Mouse (Mus musculus): ENCODE data around the gene Ip6k2. TPM values are rescaled to one million over a fixed set of nuclear protein-coding genes. Genes with fewer than 3 reads are reported as not detected.
A peak's percentile ranks its signal among the peaks of the same experiment; 100 is the strongest.

Ip6k2 gene
- polyA plus RNA-seq, 1 experiment from 2014 or later = 63.9 TPM

GRCm38 (mm10) chr9:108788713-108789112 lies 5.1 kb downstream of the Ip6k2 start:
- no peaks in the 10 kb centered on the region for H3K27me3 ChIP-seq (ENCODE audit: insufficient read depth, poor library complexity, severe bottlenecking)

DNA sequence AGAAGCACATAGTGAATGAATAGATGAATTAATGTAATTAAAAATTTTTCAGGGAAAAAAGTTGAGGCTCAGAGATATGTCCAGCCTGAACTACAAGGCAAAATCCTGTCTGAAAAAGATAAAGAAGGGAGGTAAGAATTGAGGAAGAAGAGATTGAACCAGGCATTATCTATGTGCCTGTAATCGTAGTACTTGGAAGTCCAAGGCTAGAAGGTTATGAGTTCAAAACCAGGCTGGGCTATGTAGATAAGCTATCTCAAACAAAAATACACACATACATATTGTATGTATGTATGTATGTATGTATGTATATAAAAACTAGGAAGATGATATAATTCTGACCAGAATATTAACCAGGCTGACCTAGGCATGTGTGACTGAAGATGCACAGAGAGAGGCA lies 8.7 kb downstream of the Ip6k2 start:
- peaks cover 54% of the 10 kb centered on the region for H3K4me1 ChIP-seq
- H3K4me3 ChIP-seq = no peak overlapping the region
- H3K27me3 ChIP-seq (ENCODE audit: insufficient read depth, poor library complexity, severe bottlenecking) = no peaks in the 10 kb centered on the region
- DNase-seq (ENCODE audit: low spot score) = no peak
- no peak overlapping the region for H3K27ac ChIP-seq
- H3K9me3 ChIP-seq = no peaks in the 10 kb centered on the region
- WGBS = 73% methylated on average over 1 of the region's 1 CpGs
- H3K36me3 ChIP-seq = peaks cover 23% of the 10 kb centered on the region

More at GRCm38 (mm10) chr9:108788713-108789112, 5.1 kb downstream of the Ip6k2 start:
- Histone ChIP-seq H3K4me3 (no peak overlapping the region), H3K27ac (no peak overlapping the region), H3K4me1 (peaks cover 47% of the 10 kb centered on the region), H3K36me3 (0 out of 2 replicates have a peak, but pooled peaks cover 16% of the 10 kb centered on the region), H3K9me3 (no peaks in the 10 kb centered on the region)
- 79% methylated on average over 3 of the region's 3 CpGs for WGBS
- DNase-seq (ENCODE audit: low spot score) = no peak

GRCm38 (mm10) chr9:108792730-108793129 lies 9.1 kb downstream of the Ip6k2 start:
- Histone ChIP-seq H3K9me3 (no peaks in the 10 kb centered on the region), H3K4me3 (no peak overlapping the region), H3K27ac (no peak overlapping the region), H3K36me3 (peaks cover 25% of the 10 kb centered on the region), H3K4me1 (peaks cover 55% of the 10 kb centered on the region), H3K27me3 (ENCODE audit: insufficient read depth, poor library complexity, severe bottlenecking) (no peaks in the 10 kb centered on the region)
- WGBS = 55% methylated on average over 3 of the region's 3 CpGs
- DNase-seq (ENCODE audit: low spot score) = no peak

- Histone ChIP-seq H3K4me1 (peaks cover 38% of the 10 kb centered on the region), H3K27me3 (ENCODE audit: insufficient read depth, poor library complexity, severe bottlenecking) (no peaks in the 10 kb centered on the region), H3K9me3 (no peaks in the 10 kb centered on the region), H3K36me3 (peaks cover 45% of the 10 kb centered on the region), H3K4me3 (no peak overlapping the region), H3K27ac (no peak overlapping the region)
- WGBS = 76% methylated on average over 2 of the region's 2 CpGs
- DNase-seq (ENCODE audit: low spot score) = no peak
These were observed 11.7 kb downstream of the Ip6k2 start for GRCm38 (mm10) chr9:108795281-108795680.

- peak; percentile 77 for DNase-seq (ENCODE audit: low spot score)
- no peaks in the 10 kb centered on the region for H3K9me3 ChIP-seq
- peaks cover 38% of the 10 kb centered on the region for H3K4me1 ChIP-seq
- H3K36me3 ChIP-seq = peaks cover 47% of the 10 kb centered on the region
- no peak overlapping the region for H3K4me3 ChIP-seq
- H3K27me3 ChIP-seq (ENCODE audit: insufficient read depth, poor library complexity, severe bottlenecking) = no peaks in the 10 kb centered on the region
- 38% methylated on average over 11 of the region's 11 CpGs for WGBS
- 0 out of 2 replicates have a peak overlapping the region, but pooled peaks have one; percentile 23 for H3K27ac ChIP-seq
These were observed 12.2 kb downstream of the Ip6k2 start for GRCm38 (mm10) chr9:108795762-108796161.

DNA sequence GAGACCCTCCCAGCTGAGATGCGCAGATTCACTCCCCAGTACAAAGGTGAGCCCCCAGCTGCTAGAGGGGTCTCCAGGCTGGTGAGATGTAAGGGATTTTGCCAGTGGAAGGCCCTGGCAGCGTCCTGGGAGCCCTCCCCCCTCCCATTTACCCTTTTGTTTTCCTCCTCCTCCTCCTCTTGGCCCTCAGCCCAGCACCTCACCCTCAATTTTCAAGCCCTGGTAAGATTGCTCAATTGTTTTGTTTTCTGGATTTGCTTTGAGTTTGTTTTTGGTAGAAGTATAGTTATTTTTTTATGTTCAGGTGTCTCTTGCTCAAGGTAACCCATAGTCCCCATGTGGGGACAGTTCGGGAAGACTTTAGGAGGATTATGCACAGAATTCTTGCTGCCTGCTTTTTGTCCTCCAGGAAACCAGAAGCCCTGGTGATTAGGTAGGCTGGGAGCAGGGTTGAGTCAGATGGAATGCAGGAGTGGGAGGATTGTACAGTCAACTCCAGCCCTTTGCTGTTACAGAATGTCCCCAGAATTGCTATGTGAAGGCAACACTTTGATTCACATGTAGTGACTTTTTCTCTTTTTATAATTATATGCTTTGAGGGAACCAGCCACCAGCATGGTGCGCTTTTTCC lies 12.9 kb downstream of the Ip6k2 start:
- Histone ChIP-seq H3K27ac (peak overlapping the region; percentile 23; the same call in 1 of the 2 replicates), H3K4me1 (peaks cover 38% of the 10 kb centered on the region), H3K36me3 (peaks cover 54% of the 10 kb centered on the region), H3K4me3 (no peak overlapping the region), H3K27me3 (ENCODE audit: insufficient read depth, poor library complexity, severe bottlenecking) (no peaks in the 10 kb centered on the region), H3K9me3 (no peaks in the 10 kb centered on the region)
- DNase-seq (ENCODE audit: low spot score) = no peak
- 76% methylated on average over 4 of the region's 4 CpGs for WGBS

- Histone ChIP-seq H3K4me1 (peaks cover 31% of the 10 kb centered on the region), H3K4me3 (no peak overlapping the region), H3K9me3 (no peaks in the 10 kb centered on the region), H3K36me3 (peaks cover 64% of the 10 kb centered on the region), H3K27ac (no peak overlapping the region), H3K27me3 (ENCODE audit: insufficient read depth, poor library complexity, severe bottlenecking) (no peaks in the 10 kb centered on the region)
- 91% methylated on average over 7 of the region's 7 CpGs for WGBS
- DNase-seq (ENCODE audit: low spot score) = peak; percentile 58
These were observed 13.9 kb downstream of the Ip6k2 start for GRCm38 (mm10) chr9:108797477-108797876.

- peaks cover 75% of the 10 kb centered on the region for H3K36me3 ChIP-seq
- H3K27me3 ChIP-seq (ENCODE audit: insufficient read depth, poor library complexity, severe bottlenecking) = no peaks in the 10 kb centered on the region
- 78% methylated on average over 5 of the region's 5 CpGs for WGBS
- DNase-seq (ENCODE audit: low spot score) = no peak
- H3K27ac ChIP-seq = no peak overlapping the region
- no peak overlapping the region for H3K4me3 ChIP-seq
- no peaks in the 10 kb centered on the region for H3K9me3 ChIP-seq
- H3K4me1 ChIP-seq = peaks cover 31% of the 10 kb centered on the region
These were observed 15.0 kb downstream of the Ip6k2 start for GRCm38 (mm10) chr9:108798508-108799075.

- WGBS = 91% methylated on average over 3 of the region's 3 CpGs
- Histone ChIP-seq H3K4me1 (peaks cover 26% of the 10 kb centered on the region), H3K9me3 (no peaks in the 10 kb centered on the region), H3K27ac (no peak overlapping the region), H3K36me3 (peaks cover 85% of the 10 kb centered on the region), H3K4me3 (no peak overlapping the region), H3K27me3 (ENCODE audit: insufficient read depth, poor library complexity, severe bottlenecking) (no peaks in the 10 kb centered on the region)
- DNase-seq (ENCODE audit: low spot score) = peak; percentile 47
These were observed 16.0 kb downstream of the Ip6k2 start for GRCm38 (mm10) chr9:108799564-108799963.

DNA sequence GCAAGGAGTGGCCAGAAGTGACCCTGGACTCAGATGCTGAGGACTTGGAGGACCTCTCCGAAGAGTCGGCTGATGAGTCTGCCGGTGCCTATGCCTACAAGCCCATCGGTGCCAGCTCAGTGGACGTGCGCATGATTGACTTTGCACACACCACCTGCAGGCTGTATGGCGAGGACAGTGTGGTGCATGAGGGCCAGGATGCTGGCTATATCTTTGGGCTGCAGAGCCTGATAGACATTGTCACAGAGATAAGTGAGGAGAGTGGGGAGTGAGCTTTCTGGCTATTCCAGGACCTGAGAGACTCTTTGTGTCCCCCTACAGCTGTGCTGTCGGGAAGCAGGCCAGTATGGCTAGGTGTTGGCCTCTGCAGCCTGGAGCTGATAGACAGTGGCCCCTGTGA lies 22.2 kb downstream of the Ip6k2 start:
- DNase-seq (ENCODE audit: low spot score) = no peak
- peaks cover 34% of the 10 kb centered on the region for H3K4me1 ChIP-seq
- 80% methylated on average over 8 of the region's 8 CpGs for WGBS
- no peak overlapping the region for H3K27ac ChIP-seq
- H3K9me3 ChIP-seq = no peaks in the 10 kb centered on the region
- H3K4me3 ChIP-seq = no peak overlapping the region
- peaks cover 66% of the 10 kb centered on the region for H3K36me3 ChIP-seq
- no peaks in the 10 kb centered on the region for H3K27me3 ChIP-seq (ENCODE audit: insufficient read depth, poor library complexity, severe bottlenecking)

DNA sequence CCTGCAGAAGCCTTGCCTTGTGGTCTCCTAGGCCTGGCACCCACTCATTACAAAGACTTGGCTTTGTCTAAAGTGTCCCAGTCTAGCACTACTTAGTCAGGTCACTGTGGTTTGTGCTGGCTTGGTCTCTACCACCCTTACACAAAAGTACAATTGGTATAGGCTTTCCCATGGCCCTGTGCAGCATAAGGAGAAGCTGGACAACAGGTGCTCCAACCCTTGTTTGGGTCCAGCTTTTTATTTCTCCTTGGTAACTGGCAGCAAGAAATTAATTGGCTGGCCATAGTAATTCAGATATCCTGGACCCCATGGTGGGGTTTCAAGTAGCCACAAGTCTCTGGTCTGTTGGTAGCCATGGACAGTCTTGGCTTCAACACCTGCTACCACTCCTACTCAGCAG lies 22.8 kb downstream of the Ip6k2 start:
- Histone ChIP-seq H3K36me3 (peaks cover 66% of the 10 kb centered on the region), H3K4me3 (no peak overlapping the region), H3K27ac (no peak overlapping the region)

GRCm38 (mm10) chr9:108806831-108807230 lies 23.2 kb downstream of the Ip6k2 start:
- H3K36me3 ChIP-seq = peaks cover 66% of the 10 kb centered on the region
- H3K4me3 ChIP-seq = no peak overlapping the region
- WGBS = 60% methylated on average over 1 of the region's 1 CpGs
- no peak for DNase-seq (ENCODE audit: low spot score)
- H3K27ac ChIP-seq = peak overlapping the region; percentile 56; the same call in 1 of the 2 replicates
- no peaks in the 10 kb centered on the region for H3K9me3 ChIP-seq
- H3K27me3 ChIP-seq (ENCODE audit: insufficient read depth, poor library complexity, severe bottlenecking) = no peaks in the 10 kb centered on the region
- H3K4me1 ChIP-seq = peaks cover 34% of the 10 kb centered on the region

More for the DNA sequence above, 22.8 kb downstream of the Ip6k2 start:
- peaks cover 34% of the 10 kb centered on the region for H3K4me1 ChIP-seq
- no peaks in the 10 kb centered on the region for H3K9me3 ChIP-seq
- no peak for DNase-seq (ENCODE audit: low spot score)
- no peaks in the 10 kb centered on the region for H3K27me3 ChIP-seq (ENCODE audit: insufficient read depth, poor library complexity, severe bottlenecking)

DNA sequence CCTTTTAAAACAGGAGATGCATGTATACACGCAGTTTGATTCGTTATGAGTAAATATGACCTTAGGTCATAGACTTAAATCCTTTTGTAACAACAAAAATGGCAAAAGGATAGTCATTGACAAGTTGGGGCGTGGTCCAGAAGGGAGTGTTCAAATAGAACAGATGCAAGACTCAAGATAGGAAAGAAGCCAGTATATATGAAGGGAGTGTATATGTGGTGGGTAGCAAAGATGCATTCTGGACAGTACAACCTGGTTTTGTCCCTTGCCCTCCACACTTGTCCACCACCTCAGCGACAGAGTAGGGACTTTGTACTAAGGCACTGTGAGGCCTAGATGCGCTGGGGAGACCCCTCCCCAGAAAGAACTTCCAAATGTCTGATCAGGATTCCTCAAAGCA lies 24.1 kb downstream of the Ip6k2 start:
- DNase-seq (ENCODE audit: low spot score) = no peak
- Histone ChIP-seq H3K27ac (peak overlapping the region; percentile 88), H3K27me3 (ENCODE audit: insufficient read depth, poor library complexity, severe bottlenecking) (no peaks in the 10 kb centered on the region), H3K4me1 (peaks cover 34% of the 10 kb centered on the region), H3K9me3 (no peaks in the 10 kb centered on the region), H3K36me3 (peaks cover 66% of the 10 kb centered on the region), H3K4me3 (peak overlapping the region; percentile 87)
- 72% methylated on average over 5 of the region's 5 CpGs for WGBS

Measured in heart, embryonic 10.5 days (tissue).